Mouse (Mus musculus): ENCODE measurements around the gene Fam222a. TPM values are rescaled to one million over a fixed set of nuclear protein-coding genes. Genes with fewer than 3 reads are reported as not detected.

Gene Fam222a
- total and polyA plus RNA-seq, 2 experiments from 2014 or later = 2.8 to 11.7 TPM

DNA sequence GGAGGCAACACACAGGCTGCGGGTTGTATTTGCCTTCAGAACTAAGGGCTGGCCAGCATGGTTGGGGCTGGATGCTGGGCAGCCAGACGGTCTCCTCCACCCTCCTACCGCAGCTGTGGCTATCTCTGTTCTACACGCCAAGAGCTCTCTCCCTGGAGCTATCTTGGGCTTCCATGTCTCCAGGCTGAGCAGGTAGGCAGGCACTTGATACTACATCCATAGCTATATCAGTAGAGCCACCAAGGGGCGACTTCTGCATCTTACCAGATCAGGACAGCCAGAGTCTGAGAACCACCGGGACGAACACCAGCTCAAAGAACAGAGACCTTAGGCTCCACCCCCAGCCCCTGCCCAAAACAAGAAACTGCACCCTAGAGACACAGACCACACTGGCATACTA lies 47.0 kb downstream of the Fam222a start:
- Histone ChIP-seq H3K27ac (no peak overlapping the region), H3K9me3 (ENCODE audit: low read length) (no peaks in the 10 kb centered on the region), H3K27me3 (ENCODE audit: insufficient read depth, low read length) (no peaks in the 10 kb centered on the region), H3K36me3 (ENCODE audit: insufficient read depth, low read length) (peaks cover 6% of the 10 kb centered on the region; the same call in 1 of the 2 replicates), H3K9ac (replicated peaks; ENCODE audit: low read length) (no peak overlapping the region), H3K4me3 (ENCODE audit: low read length) (no peak overlapping the region), H3K4me1 (ENCODE audit: insufficient read depth, low read length) (no peaks in the 10 kb centered on the region), H3K4me2 (ENCODE audit: low read depth, low read length) (no peak overlapping the region)
- no peak for TF ChIP-seq CTCF (IDR thresholded peaks at IDR 0.05; ENCODE audit: low read depth)
- ATAC-seq (no peak), DNase-seq (ENCODE audit: low spot score) (no peak)
- 63% methylated on average over 7 of the region's 7 CpGs for WGBS

DNA sequence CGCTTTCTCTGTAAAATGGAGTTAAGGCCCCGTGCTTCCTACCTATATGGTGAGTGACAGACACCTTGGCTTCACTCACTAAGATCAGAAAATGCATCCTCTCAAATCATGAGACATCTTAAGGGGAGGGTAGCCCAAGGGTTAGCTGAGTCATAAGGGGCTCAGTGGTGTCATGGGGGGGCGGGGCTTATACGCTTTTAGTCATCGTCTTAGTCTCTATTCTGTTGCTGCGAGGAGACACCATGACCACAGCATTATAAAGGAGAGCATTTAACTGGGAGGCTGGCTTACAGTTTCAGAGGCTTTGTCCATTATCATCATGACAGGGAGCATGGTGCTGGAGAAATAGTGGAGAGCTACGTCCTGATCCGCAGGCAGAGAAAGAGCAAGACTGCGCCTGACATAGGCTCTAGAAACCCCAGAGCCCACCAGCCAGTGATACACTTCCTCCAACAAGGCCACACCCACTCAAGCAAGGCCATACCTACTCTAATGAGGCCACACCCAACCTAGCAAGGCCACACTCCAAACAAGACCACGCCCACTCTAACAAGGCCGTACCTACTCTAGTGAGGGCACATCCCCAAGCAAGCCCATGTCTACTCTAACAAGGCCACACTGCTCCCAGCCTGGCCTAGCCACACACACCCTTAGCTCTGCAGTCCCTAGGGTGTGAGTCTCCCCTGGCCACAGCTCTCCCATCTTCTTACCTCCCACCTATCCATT lies 48.7 kb downstream of the Fam222a start:
- no peak for ATAC-seq
- no peak for DNase-seq (ENCODE audit: low spot score)
- Histone ChIP-seq H3K36me3 (ENCODE audit: insufficient read depth, low read length) (no peaks in the 10 kb centered on the region; the same call in 1 of the 2 replicates), H3K4me1 (ENCODE audit: insufficient read depth, low read length) (no peaks in the 10 kb centered on the region), H3K9ac (replicated peaks; ENCODE audit: low read length) (no peak overlapping the region), H3K9me3 (ENCODE audit: low read length) (no peaks in the 10 kb centered on the region), H3K27me3 (ENCODE audit: insufficient read depth, low read length) (no peaks in the 10 kb centered on the region), H3K4me3 (ENCODE audit: low read length) (no peak overlapping the region), H3K4me2 (ENCODE audit: low read depth, low read length) (no peak overlapping the region), H3K27ac (no peak overlapping the region)
- no peak for TF ChIP-seq CTCF (IDR thresholded peaks at IDR 0.05; ENCODE audit: low read depth)
- 82% methylated on average over 11 of the region's 11 CpGs for WGBS

DNA sequence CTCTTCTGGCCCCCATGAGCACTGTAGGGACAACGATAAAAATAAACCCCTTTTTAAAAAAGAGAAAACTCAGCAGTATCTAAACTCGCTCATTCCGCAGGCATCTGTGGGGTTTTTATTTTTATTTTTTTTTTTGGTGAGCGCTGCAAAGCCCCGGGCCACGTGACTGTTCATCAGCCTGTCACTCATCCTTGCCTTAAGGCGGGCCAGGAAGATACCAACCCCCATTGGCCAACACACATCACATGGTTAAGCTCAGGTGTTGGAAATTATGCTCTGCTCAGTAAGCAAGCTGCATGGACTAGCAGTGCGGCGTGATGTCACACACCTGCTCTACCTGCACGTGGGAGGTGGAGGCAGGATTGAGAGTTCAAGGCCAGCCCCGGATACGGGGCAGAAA lies 50.0 kb downstream of the Fam222a start:
- no peak for TF ChIP-seq CTCF (IDR thresholded peaks at IDR 0.05; ENCODE audit: low read depth)
- H3K27ac ChIP-seq = no peak overlapping the region
- no peak overlapping the region for H3K4me2 ChIP-seq (ENCODE audit: low read depth, low read length)
- 75% methylated on average over 12 of the region's 12 CpGs for WGBS
- ATAC-seq (no peak), DNase-seq (ENCODE audit: low spot score) (no peak)
- H3K9ac ChIP-seq (replicated peaks; ENCODE audit: low read length) = no peak overlapping the region
- H3K4me1 ChIP-seq (ENCODE audit: insufficient read depth, low read length) = no peaks in the 10 kb centered on the region
- H3K27me3 ChIP-seq (ENCODE audit: insufficient read depth, low read length) = no peaks in the 10 kb centered on the region
- no peaks in the 10 kb centered on the region for H3K36me3 ChIP-seq (ENCODE audit: insufficient read depth, low read length)
- H3K4me3 ChIP-seq (ENCODE audit: low read length) = no peak overlapping the region
- no peaks in the 10 kb centered on the region for H3K9me3 ChIP-seq (ENCODE audit: low read length)

DNA sequence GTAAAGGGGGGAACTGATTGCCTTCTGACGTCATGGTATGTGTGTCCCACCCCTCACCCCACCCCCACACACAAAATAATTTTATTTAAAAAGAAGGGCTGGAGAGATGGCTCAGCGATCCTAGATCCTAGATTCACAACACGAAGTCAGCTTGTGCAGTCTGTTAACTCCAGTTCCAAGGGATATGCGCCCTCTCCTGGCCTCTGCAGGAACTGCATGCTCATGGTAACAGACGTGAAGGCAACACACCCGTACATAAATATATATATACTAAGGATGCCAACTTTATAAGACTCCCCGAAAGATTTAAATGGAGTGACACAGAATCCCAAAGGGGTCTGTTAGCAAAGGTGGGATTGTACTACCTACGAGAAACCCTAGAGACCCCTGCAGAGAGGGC lies 51.0 kb downstream of the Fam222a start:
- no peak for ATAC-seq
- H3K4me3 ChIP-seq (ENCODE audit: low read length) = no peak overlapping the region
- H3K4me2 ChIP-seq (ENCODE audit: low read depth, low read length) = no peak overlapping the region
- H3K9me3 ChIP-seq (ENCODE audit: low read length) = no peaks in the 10 kb centered on the region
- no peak overlapping the region for H3K9ac ChIP-seq (replicated peaks; ENCODE audit: low read length)
- H3K27ac ChIP-seq = no peak overlapping the region
- WGBS = 20% methylated on average over 8 of the region's 8 CpGs
- H3K36me3 ChIP-seq (ENCODE audit: insufficient read depth, low read length) = no peaks in the 10 kb centered on the region
- TF ChIP-seq CTCF (IDR thresholded peaks at IDR 0.05; ENCODE audit: low read depth) = peak; percentile 96
- peak; percentile 92 for DNase-seq (ENCODE audit: low spot score)
- H3K27me3 ChIP-seq (ENCODE audit: insufficient read depth, low read length) = no peaks in the 10 kb centered on the region
- no peaks in the 10 kb centered on the region for H3K4me1 ChIP-seq (ENCODE audit: insufficient read depth, low read length)

DNA sequence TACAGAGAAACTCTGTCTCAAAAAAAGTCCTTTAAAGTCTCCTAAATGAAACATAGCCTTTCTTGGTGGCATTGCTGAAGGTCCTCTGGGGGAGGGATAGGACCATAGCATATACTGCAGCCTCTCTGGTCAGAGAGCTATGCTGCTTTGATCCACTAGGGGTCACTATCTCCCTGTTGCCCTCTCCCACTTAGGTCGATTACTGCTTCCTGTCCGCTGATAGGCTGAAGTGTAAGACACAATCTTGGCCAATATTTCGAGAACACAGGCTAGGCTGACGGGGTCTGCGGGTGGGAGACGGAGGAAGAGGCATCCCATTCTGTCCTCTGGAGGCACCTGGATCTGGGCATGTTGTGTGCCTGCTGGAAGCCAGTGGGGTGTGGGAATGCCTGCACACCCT lies 52.5 kb downstream of the Fam222a start:
- Histone ChIP-seq H3K9ac (replicated peaks; ENCODE audit: low read length) (no peak overlapping the region), H3K4me3 (ENCODE audit: low read length) (no peak overlapping the region), H3K4me1 (ENCODE audit: insufficient read depth, low read length) (no peaks in the 10 kb centered on the region), H3K9me3 (ENCODE audit: low read length) (no peaks in the 10 kb centered on the region), H3K36me3 (ENCODE audit: insufficient read depth, low read length) (no peaks in the 10 kb centered on the region), H3K27ac (no peak overlapping the region), H3K4me2 (ENCODE audit: low read depth, low read length) (no peak overlapping the region), H3K27me3 (ENCODE audit: insufficient read depth, low read length) (no peaks in the 10 kb centered on the region)
- DNase-seq (ENCODE audit: low spot score) (no peak), ATAC-seq (no peak)
- TF ChIP-seq CTCF (IDR thresholded peaks at IDR 0.05; ENCODE audit: low read depth) = peak; percentile 68
- WGBS = 40% methylated on average over 6 of the region's 6 CpGs

DNA sequence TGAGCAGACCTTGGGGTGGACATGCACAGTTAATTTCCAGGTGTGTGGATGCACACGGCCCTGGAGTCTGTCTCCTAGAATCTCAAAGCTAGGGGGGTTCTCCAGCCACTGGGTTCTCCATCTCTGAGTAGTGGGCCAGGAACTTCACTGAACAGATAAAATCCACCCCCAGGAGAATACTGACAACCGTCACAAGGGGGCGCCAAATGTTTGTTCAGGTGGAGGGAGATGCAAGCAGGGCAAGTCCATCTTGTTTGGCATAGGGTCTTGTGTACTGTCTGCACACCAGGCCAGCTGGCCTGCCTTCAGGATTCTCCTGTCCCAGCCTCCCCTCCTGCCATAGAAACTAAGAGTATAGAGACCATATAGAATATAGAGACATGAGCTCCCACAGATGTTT lies 57.8 kb downstream of the Fam222a start:
- Histone ChIP-seq H3K27me3 (ENCODE audit: insufficient read depth, low read length) (no peaks in the 10 kb centered on the region), H3K36me3 (ENCODE audit: insufficient read depth, low read length) (no peaks in the 10 kb centered on the region), H3K4me2 (ENCODE audit: low read depth, low read length) (no peak overlapping the region), H3K9ac (replicated peaks; ENCODE audit: low read length) (no peak overlapping the region), H3K9me3 (ENCODE audit: low read length) (no peaks in the 10 kb centered on the region), H3K4me1 (ENCODE audit: insufficient read depth, low read length) (no peaks in the 10 kb centered on the region), H3K27ac (no peak overlapping the region), H3K4me3 (ENCODE audit: low read length) (no peak overlapping the region)
- ATAC-seq (no peak), DNase-seq (ENCODE audit: low spot score) (peak; percentile 68)
- WGBS = 21% methylated on average over 3 of the region's 3 CpGs
- peak; percentile 71 for TF ChIP-seq CTCF (IDR thresholded peaks at IDR 0.05; ENCODE audit: low read depth)

DNA sequence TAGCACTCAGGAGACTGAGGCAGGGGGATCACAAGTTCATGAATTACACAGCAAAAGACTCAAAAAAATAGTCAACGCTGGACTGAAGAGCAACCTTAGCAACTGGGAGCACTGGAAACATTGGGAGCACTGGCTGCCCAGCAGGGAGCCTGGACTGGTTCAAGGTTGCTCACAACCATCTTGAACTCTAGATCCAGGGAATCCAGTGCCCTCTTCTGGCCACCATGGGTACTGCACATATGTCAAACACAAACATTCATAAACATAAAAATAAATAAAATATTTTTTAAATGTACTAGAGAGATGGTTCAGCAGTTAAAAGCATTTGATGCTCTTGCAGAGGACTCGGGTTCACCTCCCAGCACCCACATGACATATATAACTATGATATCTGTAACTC lies 63.5 kb downstream of the Fam222a start:
- 56% methylated on average over 2 of the region's 2 CpGs for WGBS
- H3K4me3 ChIP-seq (ENCODE audit: low read length) = no peak overlapping the region
- DNase-seq (ENCODE audit: low spot score) (no peak), ATAC-seq (no peak)
- H3K9me3 ChIP-seq (ENCODE audit: low read length) = no peaks in the 10 kb centered on the region
- TF ChIP-seq CTCF (IDR thresholded peaks at IDR 0.05; ENCODE audit: low read depth) = peak; percentile 59
- H3K27ac ChIP-seq = no peak overlapping the region
- H3K27me3 ChIP-seq (ENCODE audit: insufficient read depth, low read length) = no peaks in the 10 kb centered on the region
- H3K4me2 ChIP-seq (ENCODE audit: low read depth, low read length) = no peak overlapping the region
- H3K4me1 ChIP-seq (ENCODE audit: insufficient read depth, low read length) = no peaks in the 10 kb centered on the region
- H3K36me3 ChIP-seq (ENCODE audit: insufficient read depth, low read length) = no peaks in the 10 kb centered on the region
- no peak overlapping the region for H3K9ac ChIP-seq (replicated peaks; ENCODE audit: low read length)

Measured in hindbrain, postnatal 0 days (tissue).